Mouse (Mus musculus) hindbrain, embryonic 14.5 days (tissue): Measurements from ENCODE around the gene Swsap1. TPM values are rescaled to one million over a fixed set of nuclear protein-coding genes. Genes with fewer than 3 reads are reported as not detected.

Experiments
- ATAC-seq: fragments of 200-750 bp; cut with Nextera tagmentation; 2 replicates; pipeline ENCODE4 v1.8.0; 2017; ENCODE audit warnings: moderate number of reproducible peaks, mild to moderate bottlenecking, moderate TSS enrichment, moderate library complexity; ENCODE audit not compliant: low FRiP score
- DNase-seq: peaks from one replicate; pipeline ENCODE4 v3.0.0-alpha.2; 2015; ENCODE audit warnings: low spot score
- H3K27ac ChIP-seq: fragments of 300-500 bp; sonication (generic); 2 replicates; pipeline ENCODE4 v1.5.1; 2014; ENCODE audit warnings: mild to moderate bottlenecking, moderate library complexity
- H3K27me3 ChIP-seq: fragments of 300-500 bp; sonication (generic); 2 replicates; pipeline ENCODE4 v1.6.1; 2014; ENCODE audit warnings: mild to moderate bottlenecking, low read length, mixed read lengths; ENCODE audit not compliant: control insufficient read depth, insufficient read depth
- H3K36me3 ChIP-seq: fragments of 300-500 bp; sonication (generic); replicated peaks from 2 replicates; pipeline ENCODE4 v1.6.1; 2014; ENCODE audit not compliant: control insufficient read depth, insufficient read depth
- H3K4me1 ChIP-seq: fragments of 300-500 bp; sonication (generic); replicated peaks from 2 replicates; pipeline ENCODE4 v1.6.1; 2014; ENCODE audit warnings: antibody characterized with exemption, low read length, mixed read lengths; ENCODE audit not compliant: control insufficient read depth, insufficient read depth
- H3K4me2 ChIP-seq: fragments of 300-500 bp; sonication (generic); replicated peaks from 2 replicates; pipeline ENCODE4 v1.6.1; 2014; ENCODE audit warnings: mild to moderate bottlenecking, moderate library complexity
- H3K4me3 ChIP-seq: fragments of 300-500 bp; sonication (generic); replicated peaks from 2 replicates; pipeline ENCODE4 v1.5.1; 2014; ENCODE audit warnings: mild to moderate bottlenecking, low read length
- H3K9ac ChIP-seq: fragments of 300-500 bp; sonication (generic); 2 replicates; pipeline ENCODE4 v1.6.1; 2014
- H3K9me3 ChIP-seq: fragments of 300-500 bp; sonication (generic); 2 replicates; pipeline ENCODE4 v1.6.1; 2016; ENCODE audit warnings: low read length; ENCODE audit not compliant: control insufficient read depth
- WGBS: fragments of 180-500 bp; shearing (Covaris S2); extraction: QIAGEN DNeasy Blood & Tissue Kit; methylation state at CpG from one replicate; pipeline ENCODE4 v1.1.7; 2014; 5-methylcytosine and 5-hydroxymethylcytosine counted together
- polyA plus RNA-seq: library from polyadenylated mRNA; unstranded; fragments of >200 nt; fragmentation: Nextera tagmentation; extraction: Ambion mirVana; gene quantifications from 2 replicates; pipeline ENCODE4 v1.2.1, GENCODE M21; 2014

The Swsap1 gene
- polyA plus RNA-seq, 1 experiment from 2014 or later = 18.2 TPM

GRCm38 (mm10) chr9:21989230-21990110 is 33.9 kb downstream of the Swsap1 start, which contains the start of gene Rgl3:
Gene Rgl3, minus strand, starts transcription at chr9:21989446.
- no peak within 1 kb of the TSS for H3K27ac ChIP-seq
- ATAC-seq (no peak), DNase-seq (no peak)
- peaks cover 58% of the 10 kb centered on the region for H3K27me3 ChIP-seq
- H3K36me3 ChIP-seq = no peaks in the 10 kb centered on the region
- H3K9me3 ChIP-seq = no peaks in the 10 kb centered on the region
- peak within 1 kb of the TSS; percentile 49 for H3K4me2 ChIP-seq
- H3K4me3 ChIP-seq = peak within 1 kb of the TSS; percentile 22
- H3K4me1 ChIP-seq = peaks cover 18% of the 10 kb centered on the region; the same call in 1 of the 2 replicates
- H3K9ac ChIP-seq = peak within 1 kb of the TSS; percentile 12
- 1% methylated on average over 42 of the region's 42 CpGs for WGBS

DNA sequence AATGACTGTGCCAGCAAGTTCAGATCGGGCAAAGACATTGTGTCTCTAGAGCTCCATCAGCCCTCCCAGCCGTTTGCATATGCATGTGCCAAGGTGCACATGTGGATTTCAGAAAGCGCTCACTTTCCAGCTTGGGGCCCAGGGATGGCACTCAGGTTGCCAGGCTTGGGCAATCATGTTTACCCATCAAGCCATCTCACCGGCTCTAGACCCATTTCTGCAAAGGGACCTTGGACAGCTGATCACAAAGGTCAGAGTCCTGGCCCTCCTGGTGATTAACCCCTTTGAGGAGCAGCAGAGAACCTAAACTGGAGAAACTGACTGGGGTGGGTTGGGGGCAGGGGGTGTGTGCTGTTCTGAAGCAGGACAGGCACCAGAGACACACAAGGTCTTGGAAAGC is 36.7 kb downstream of the Swsap1 start:
- Histone ChIP-seq H3K4me2 (no peak overlapping the region), H3K4me1 (peaks cover 18% of the 10 kb centered on the region; the same call in 1 of the 2 replicates), H3K36me3 (no peaks in the 10 kb centered on the region), H3K9me3 (no peaks in the 10 kb centered on the region), H3K27ac (no peak overlapping the region), H3K4me3 (no peak overlapping the region), H3K27me3 (peaks cover 46% of the 10 kb centered on the region), H3K9ac (no peak overlapping the region)
- DNase-seq (no peak), ATAC-seq (no peak)
- 79% methylated on average over 4 of the region's 4 CpGs for WGBS

GRCm38 (mm10) chr9:21996178-21996867 is 40.8 kb downstream of the Swsap1 start:
- no peak overlapping the region for H3K4me3 ChIP-seq
- H3K9me3 ChIP-seq = no peaks in the 10 kb centered on the region
- no peaks in the 10 kb centered on the region for H3K4me1 ChIP-seq
- H3K27me3 ChIP-seq = peaks cover 6% of the 10 kb centered on the region
- H3K9ac ChIP-seq = no peak overlapping the region
- DNase-seq = no peak
- no peak for ATAC-seq
- 87% methylated on average over 3 of the region's 3 CpGs for WGBS
- no peak overlapping the region for H3K27ac ChIP-seq
- no peak overlapping the region for H3K4me2 ChIP-seq
- no peaks in the 10 kb centered on the region for H3K36me3 ChIP-seq

GRCm38 (mm10) chr9:22000296-22000695 is 44.7 kb downstream of the Swsap1 start:
- H3K4me2 ChIP-seq = no peak overlapping the region
- no peaks in the 10 kb centered on the region for H3K9me3 ChIP-seq
- H3K9ac ChIP-seq = no peak overlapping the region
- H3K4me3 ChIP-seq = no peak overlapping the region
- H3K36me3 ChIP-seq = peaks cover 12% of the 10 kb centered on the region
- DNase-seq (no peak), ATAC-seq (no peak)
- H3K27me3 ChIP-seq = no peaks in the 10 kb centered on the region
- H3K27ac ChIP-seq = no peak overlapping the region
- 94% methylated on average over 6 of the region's 6 CpGs for WGBS
- H3K4me1 ChIP-seq = peaks cover 21% of the 10 kb centered on the region

DNA sequence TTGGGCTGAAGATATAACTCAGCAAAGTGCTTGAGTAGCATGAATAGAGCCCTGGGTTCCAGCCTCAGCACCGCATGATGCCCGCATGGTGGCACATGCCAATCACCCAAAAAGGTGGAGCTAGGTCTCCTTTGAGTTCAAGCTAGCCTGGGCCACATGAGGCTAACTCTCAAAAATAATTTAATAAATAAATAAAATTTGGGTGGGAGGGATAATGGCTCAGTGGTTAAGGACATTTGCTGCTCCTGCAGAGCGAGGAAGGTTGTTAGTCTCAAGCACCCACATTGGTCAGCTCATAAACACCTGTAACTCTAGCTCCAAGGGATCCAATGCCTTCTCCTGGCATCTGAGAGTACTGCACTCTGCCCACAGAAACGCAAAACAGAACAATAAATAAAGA is 46.1 kb downstream of the Swsap1 start:
- no peak overlapping the region for H3K27ac ChIP-seq
- H3K9me3 ChIP-seq = no peaks in the 10 kb centered on the region
- H3K4me1 ChIP-seq = peaks cover 21% of the 10 kb centered on the region
- DNase-seq = no peak
- H3K4me3 ChIP-seq = no peak overlapping the region
- H3K9ac ChIP-seq = no peak overlapping the region
- H3K27me3 ChIP-seq = no peaks in the 10 kb centered on the region
- H3K36me3 ChIP-seq = peaks cover 24% of the 10 kb centered on the region
- 83% methylated on average over 4 of the region's 4 CpGs for WGBS
- ATAC-seq = no peak
- peak overlapping the region; percentile 56 for H3K4me2 ChIP-seq

DNA sequence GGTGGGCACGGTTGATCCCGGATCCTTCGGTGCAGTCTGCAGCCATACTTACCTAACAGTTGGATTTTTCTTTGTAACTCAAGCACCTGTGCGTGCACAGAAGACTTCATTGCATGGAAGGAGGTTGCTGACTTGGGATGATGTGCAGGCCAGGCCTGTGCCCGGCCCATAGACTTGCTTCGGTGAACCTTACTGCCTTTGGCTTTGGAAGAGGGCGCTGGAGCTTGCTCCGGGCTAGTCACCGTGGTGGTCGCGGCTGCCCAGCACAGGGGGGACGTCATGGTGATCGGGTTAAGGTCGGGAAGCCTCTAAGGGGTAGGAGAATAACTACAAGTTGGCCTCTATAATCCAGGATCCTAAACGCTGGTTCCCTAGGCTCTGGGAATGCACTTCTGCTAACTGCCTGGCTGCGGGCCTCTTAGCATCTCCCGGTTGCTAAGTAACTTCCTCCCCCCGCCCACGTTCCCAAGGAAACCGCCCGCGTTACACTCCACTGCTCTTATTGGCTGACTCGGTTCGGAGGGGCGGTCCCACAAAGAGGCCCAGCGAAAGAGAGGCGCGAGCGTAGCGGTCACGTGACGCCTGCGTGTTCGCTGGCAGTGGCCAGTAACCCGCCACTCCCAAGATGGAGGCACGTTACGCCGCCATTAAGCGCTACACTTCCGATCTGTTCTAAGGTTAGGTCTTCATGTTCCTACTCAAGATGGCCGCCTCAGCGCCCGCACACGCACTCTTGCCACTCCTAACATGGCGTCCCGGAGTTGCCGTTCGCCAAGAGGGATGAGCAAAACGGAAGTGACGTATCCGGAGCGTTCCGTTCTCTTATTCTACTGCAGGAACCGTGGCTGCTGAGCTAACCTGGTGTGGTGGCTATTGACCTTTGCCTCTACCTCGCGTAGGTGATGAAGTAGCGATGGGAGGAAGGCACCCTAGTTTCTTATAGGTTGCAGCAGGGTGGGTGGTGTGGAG is 46.9 kb downstream of the Swsap1 start, which contains the start of the genes Ccdc151 and Prkcsh:
Gene Ccdc151, minus strand, starts transcription at position 441 of the 969 bp plus-strand sequence.
Gene Prkcsh, plus strand, starts transcription at position 613 of the 969 bp plus-strand sequence.
- WGBS = 5% methylated on average over 57 of the region's 57 CpGs
- peak; percentile 99 for ATAC-seq

DNA sequence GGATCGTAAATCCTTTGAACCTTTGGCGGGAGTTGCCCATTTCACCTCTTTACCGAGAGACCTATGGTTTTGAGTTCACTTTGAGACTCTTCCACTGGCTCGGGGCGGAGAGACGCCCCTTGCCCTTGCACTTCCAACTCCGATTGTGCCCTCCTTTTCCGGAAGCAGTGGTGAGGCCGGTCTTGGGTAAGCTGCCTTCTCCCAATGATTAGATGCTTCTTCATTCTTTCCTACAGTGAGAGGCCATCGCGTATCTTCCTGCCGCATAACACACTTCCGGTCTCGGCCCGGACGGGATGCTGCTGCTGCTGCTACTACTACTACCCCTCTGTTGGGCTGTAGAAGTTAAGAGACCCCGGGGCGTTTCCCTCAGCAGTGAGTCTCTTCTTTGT is 47.6 kb downstream of the Swsap1 start:
- H3K27me3 ChIP-seq = no peaks in the 10 kb centered on the region
- peak overlapping the region; percentile 71 for H3K4me3 ChIP-seq
- under 1% methylated on average over 18 of the region's 18 CpGs for WGBS
- peak; percentile 51 for DNase-seq
- H3K36me3 ChIP-seq = peaks cover 39% of the 10 kb centered on the region
- no peak; the same call in 1 of the 2 replicates for ATAC-seq
- no peaks in the 10 kb centered on the region for H3K9me3 ChIP-seq
- peak overlapping the region; percentile 80 for H3K4me2 ChIP-seq
- H3K9ac ChIP-seq = peak overlapping the region; percentile 77
- H3K27ac ChIP-seq = peak overlapping the region; percentile 84
- peaks cover 21% of the 10 kb centered on the region for H3K4me1 ChIP-seq

More for the DNA sequence above, 46.9 kb downstream of the Swsap1 start, which contains the start of the genes Ccdc151 and Prkcsh:
- peak within 1 kb of the TSS; percentile 71 for H3K4me3 ChIP-seq
- peaks cover 33% of the 10 kb centered on the region for H3K36me3 ChIP-seq
- peaks cover 21% of the 10 kb centered on the region for H3K4me1 ChIP-seq
- H3K27ac ChIP-seq = peak within 1 kb of the TSS; percentile 84
- peak within 1 kb of the TSS; percentile 77 for H3K9ac ChIP-seq
- H3K4me2 ChIP-seq = peak within 1 kb of the TSS; percentile 80
- DNase-seq = peak; percentile 98
- no peaks in the 10 kb centered on the region for H3K27me3 ChIP-seq
- no peaks in the 10 kb centered on the region for H3K9me3 ChIP-seq

DNA sequence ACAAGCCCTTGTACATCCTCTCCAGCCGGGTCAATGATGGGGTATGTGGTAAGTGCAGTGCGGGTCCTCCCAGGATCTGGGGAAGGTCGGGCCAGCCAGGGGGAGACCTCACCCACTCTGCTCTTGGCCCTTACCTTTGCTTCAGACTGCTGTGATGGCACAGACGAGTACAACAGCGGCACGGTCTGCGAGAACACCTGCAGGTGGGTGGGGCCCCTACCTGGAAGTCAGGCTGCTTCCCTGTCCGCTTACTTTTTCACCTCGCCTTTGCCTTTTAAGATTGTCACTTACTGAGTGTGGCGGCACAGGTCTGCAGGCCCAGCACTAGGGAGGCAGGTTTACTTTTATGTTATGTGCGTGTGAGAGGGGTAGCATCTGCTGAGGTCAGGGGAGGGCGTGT is 49.0 kb downstream of the Swsap1 start:
- H3K4me3 ChIP-seq = 0 out of 2 replicates have a peak overlapping the region, but pooled peaks have one; percentile 71
- H3K9ac ChIP-seq = no peak overlapping the region
- 92% methylated on average over 12 of the region's 12 CpGs for WGBS
- H3K27ac ChIP-seq = no peak overlapping the region
- ATAC-seq = no peak
- no peak for DNase-seq
- no peak overlapping the region for H3K4me2 ChIP-seq
- H3K36me3 ChIP-seq = peaks cover 53% of the 10 kb centered on the region
- H3K4me1 ChIP-seq = peaks cover 21% of the 10 kb centered on the region
- H3K9me3 ChIP-seq = no peaks in the 10 kb centered on the region
- H3K27me3 ChIP-seq = no peaks in the 10 kb centered on the region
